Mouse (Mus musculus) embryonic facial prominence, embryonic 15.5 days (tissue): ENCODE measurements around the gene Cebpa. TPM values are rescaled to one million over a fixed set of nuclear protein-coding genes. Genes with fewer than 3 reads are reported as not detected.
A peak's percentile ranks its signal among the peaks of the same experiment; 100 is the strongest.

ENCODE experiments used
- ATAC-seq: fragments of 200-750 bp; cut with Nextera tagmentation; 2 replicates; pipeline ENCODE4 v1.8.0; 2017; ENCODE audit warnings: low read depth, moderate TSS enrichment; ENCODE audit not compliant: insufficient number of reproducible peaks, low FRiP score, low TSS enrichment
- H3K27ac ChIP-seq: fragments of 300-500 bp; sonication (generic); replicated peaks from 2 replicates; pipeline ENCODE4 v1.5.1; 2015; ENCODE audit warnings: mild to moderate bottlenecking, inconsistent platforms
- H3K27me3 ChIP-seq: fragments of 300-500 bp; sonication (generic); 2 replicates; pipeline ENCODE4 v1.6.1; 2015; ENCODE audit warnings: inconsistent platforms
- H3K36me3 ChIP-seq: fragments of 300-500 bp; sonication (generic); 2 replicates; pipeline ENCODE4 v1.6.1; 2015; ENCODE audit warnings: mild to moderate bottlenecking, inconsistent platforms
- H3K4me1 ChIP-seq: fragments of 300-500 bp; sonication (generic); 2 replicates; pipeline ENCODE4 v1.6.1; 2015; ENCODE audit warnings: inconsistent platforms
- H3K4me2 ChIP-seq: fragments of 300-500 bp; sonication (generic); replicated peaks from 2 replicates; pipeline ENCODE4 v1.6.1; 2015; ENCODE audit warnings: mild to moderate bottlenecking, inconsistent platforms
- H3K4me3 ChIP-seq: fragments of 300-500 bp; sonication (generic); replicated peaks from 2 replicates; pipeline ENCODE4 v1.5.1; 2015; ENCODE audit warnings: mild to moderate bottlenecking, inconsistent platforms
- H3K9ac ChIP-seq: fragments of 300-500 bp; sonication (generic); 2 replicates; pipeline ENCODE4 v1.6.1; 2015; ENCODE audit warnings: inconsistent platforms
- H3K9me3 ChIP-seq: fragments of 300-500 bp; sonication (generic); replicated peaks from 2 replicates; pipeline ENCODE4 v1.6.1; 2016; ENCODE audit warnings: inconsistent platforms
- WGBS: fragments of 180-500 bp; shearing (Covaris S2); methylation state at CpG from one replicate; pipeline ENCODE4 v1.1.7; 2015; 5-methylcytosine and 5-hydroxymethylcytosine counted together
- polyA plus RNA-seq: library from polyadenylated mRNA; unstranded; fragments of >200 nt; fragmentation: Nextera tagmentation; extraction: Ambion mirVana; gene quantifications from 2 replicates; pipeline ENCODE4 v1.2.1, GENCODE M21; 2015

The Cebpa gene
- polyA plus RNA-seq, 1 experiment from 2014 or later, result 16.6 TPM

DNA sequence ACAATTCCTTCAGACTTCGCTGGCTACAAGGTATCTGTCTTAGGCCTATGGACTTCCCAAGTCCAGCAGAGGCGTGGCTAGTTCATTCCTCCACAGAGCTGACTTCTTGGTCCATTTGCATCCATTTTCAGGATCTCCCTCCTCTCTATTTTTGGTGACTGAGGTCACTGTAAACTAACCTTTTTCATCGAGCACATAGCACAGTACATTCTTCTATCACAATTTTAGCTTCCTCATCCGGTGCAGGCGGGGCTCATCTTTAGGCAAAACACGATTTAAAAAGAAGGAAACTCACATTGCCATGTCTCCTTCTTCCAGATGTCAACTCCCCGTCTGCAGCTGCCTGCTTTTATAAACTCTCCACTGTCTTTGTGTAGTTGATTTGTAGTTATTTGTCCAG lies 12.5 kb upstream of the Cebpa start:
- ATAC-seq, result no peak
- Histone ChIP-seq H3K4me2 (no peak overlapping the region), H3K4me3 (no peak overlapping the region), H3K27ac (no peak overlapping the region), H3K27me3 (no peaks in the 10 kb centered on the region), H3K9me3 (no peaks in the 10 kb centered on the region), H3K4me1 (0 out of 2 replicates have a peak, but pooled peaks cover 4% of the 10 kb centered on the region), H3K9ac (no peak overlapping the region), H3K36me3 (no peaks in the 10 kb centered on the region)
- WGBS, result 58% methylated on average over 7 of the region's 7 CpGs

DNA sequence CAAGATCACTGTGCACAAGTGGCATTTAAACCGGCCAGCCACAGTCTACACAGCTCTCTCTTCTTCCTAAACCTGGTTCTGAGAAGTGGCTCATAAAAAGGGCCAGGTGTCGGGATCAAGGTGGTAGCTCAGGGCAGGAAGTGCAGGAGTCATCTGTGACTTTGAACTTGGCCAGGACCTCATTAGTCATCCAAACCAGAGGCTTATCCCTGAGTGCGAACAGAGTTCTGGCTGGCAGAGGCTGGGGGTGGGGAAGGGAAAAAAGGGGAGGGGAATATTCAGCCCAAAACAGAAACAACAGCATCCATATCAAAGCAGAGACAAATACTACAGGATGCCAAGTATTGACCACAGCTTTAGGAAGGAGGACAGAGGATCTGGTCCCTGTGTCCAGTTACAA lies 11.5 kb upstream of the Cebpa start:
- Histone ChIP-seq H3K36me3 (no peaks in the 10 kb centered on the region), H3K4me3 (no peak overlapping the region), H3K27me3 (no peaks in the 10 kb centered on the region), H3K27ac (no peak overlapping the region), H3K4me2 (no peak overlapping the region), H3K9me3 (no peaks in the 10 kb centered on the region), H3K4me1 (0 out of 2 replicates have a peak, but pooled peaks cover 7% of the 10 kb centered on the region), H3K9ac (no peak overlapping the region)
- 19% methylated on average over 3 of the region's 3 CpGs for WGBS
- ATAC-seq, result no peak

GRCm38 (mm10) chr7:35108046-35108445 lies 11.0 kb upstream of the Cebpa start:
- H3K4me3 ChIP-seq, result no peak overlapping the region
- no peaks in the 10 kb centered on the region for H3K27me3 ChIP-seq
- no peak overlapping the region for H3K4me2 ChIP-seq
- 0 out of 2 replicates have a peak, but pooled peaks cover 11% of the 10 kb centered on the region for H3K4me1 ChIP-seq
- ATAC-seq, result no peak
- no peak overlapping the region for H3K27ac ChIP-seq
- WGBS, result 19% methylated on average over 2 of the region's 2 CpGs
- H3K9me3 ChIP-seq, result no peaks in the 10 kb centered on the region
- H3K36me3 ChIP-seq, result no peaks in the 10 kb centered on the region
- H3K9ac ChIP-seq, result no peak overlapping the region

GRCm38 (mm10) chr7:35108663-35109062 lies 10.4 kb upstream of the Cebpa start:
- H3K36me3 ChIP-seq, result no peaks in the 10 kb centered on the region
- 68% methylated on average over 6 of the region's 6 CpGs for WGBS
- H3K4me3 ChIP-seq, result no peak overlapping the region
- H3K9ac ChIP-seq, result no peak overlapping the region
- H3K4me1 ChIP-seq, result 0 out of 2 replicates have a peak, but pooled peaks cover 13% of the 10 kb centered on the region
- no peaks in the 10 kb centered on the region for H3K9me3 ChIP-seq
- H3K4me2 ChIP-seq, result no peak overlapping the region
- H3K27ac ChIP-seq, result no peak overlapping the region
- no peaks in the 10 kb centered on the region for H3K27me3 ChIP-seq
- ATAC-seq, result no peak

DNA sequence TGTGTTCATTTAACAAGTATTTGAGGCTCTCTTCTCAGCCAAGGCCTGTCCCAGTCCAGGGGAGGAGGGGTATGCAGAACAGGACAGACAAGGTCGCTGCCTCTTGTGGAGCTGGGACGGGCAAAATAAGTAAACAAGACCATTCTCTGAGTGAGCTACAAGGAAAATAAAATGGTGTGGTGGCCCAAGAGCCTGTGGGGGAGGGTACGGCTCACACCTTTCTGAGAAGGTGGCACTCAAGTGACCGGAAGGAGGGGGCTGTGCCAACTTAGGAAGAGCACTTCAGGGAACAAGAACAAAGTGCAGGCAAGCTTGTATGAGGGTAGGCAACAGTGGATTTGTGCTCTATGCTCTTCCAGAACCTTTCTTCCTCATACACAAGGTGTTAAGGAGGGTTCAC lies 6.0 kb upstream of the Cebpa start:
- H3K4me1 ChIP-seq, result peaks cover 16% of the 10 kb centered on the region

GRCm38 (mm10) chr7:35113721-35114120 lies 5.4 kb upstream of the Cebpa start:
- peaks cover 13% of the 10 kb centered on the region for H3K27me3 ChIP-seq
- no peak overlapping the region for H3K4me3 ChIP-seq
- 71% methylated on average over 5 of the region's 5 CpGs for WGBS
- ATAC-seq, result no peak
- peaks cover 22% of the 10 kb centered on the region for H3K4me1 ChIP-seq
- H3K36me3 ChIP-seq, result no peaks in the 10 kb centered on the region
- H3K4me2 ChIP-seq, result no peak overlapping the region
- no peak overlapping the region for H3K9ac ChIP-seq
- H3K9me3 ChIP-seq, result no peaks in the 10 kb centered on the region
- no peak overlapping the region for H3K27ac ChIP-seq

More for the DNA sequence above, 6.0 kb upstream of the Cebpa start:
- no peak overlapping the region for H3K9ac ChIP-seq
- no peaks in the 10 kb centered on the region for H3K9me3 ChIP-seq
- H3K27ac ChIP-seq, result no peak overlapping the region
- no peak overlapping the region for H3K4me3 ChIP-seq
- no peak overlapping the region for H3K4me2 ChIP-seq
- WGBS, result 51% methylated on average over 4 of the region's 4 CpGs
- H3K36me3 ChIP-seq, result no peaks in the 10 kb centered on the region
- peaks cover 13% of the 10 kb centered on the region for H3K27me3 ChIP-seq
- ATAC-seq, result no peak

GRCm38 (mm10) chr7:35116524-35116923 lies 2.6 kb upstream of the Cebpa start:
- Histone ChIP-seq H3K4me1 (peaks cover 40% of the 10 kb centered on the region), H3K4me3 (no peak overlapping the region), H3K9ac (no peak overlapping the region), H3K36me3 (no peaks in the 10 kb centered on the region), H3K27me3 (peaks cover 27% of the 10 kb centered on the region), H3K27ac (no peak overlapping the region), H3K9me3 (no peaks in the 10 kb centered on the region), H3K4me2 (no peak overlapping the region)
- no peak for ATAC-seq
- 52% methylated on average over 3 of the region's 3 CpGs for WGBS

DNA sequence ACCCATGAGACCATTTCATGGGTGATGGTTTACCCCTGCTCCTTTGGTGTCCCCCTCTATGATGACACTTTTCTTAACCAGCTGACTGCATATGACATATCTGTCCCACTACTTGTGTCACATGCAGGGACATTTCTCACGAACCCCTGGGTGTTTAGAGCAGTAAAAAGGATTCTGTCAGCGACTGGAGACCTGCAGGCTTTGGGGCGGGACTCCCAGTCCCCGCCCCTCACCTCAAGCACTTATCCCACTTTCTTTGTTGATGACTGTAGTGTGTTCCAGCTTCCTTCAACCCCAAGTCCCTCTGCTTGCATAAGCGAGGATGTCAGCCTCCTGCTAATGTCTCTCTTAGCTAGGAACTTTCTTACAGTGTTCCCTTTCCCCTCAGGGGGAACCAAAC lies 2.0 kb upstream of the Cebpa start:
- WGBS, result 52% methylated on average over 5 of the region's 5 CpGs
- Histone ChIP-seq H3K4me2 (peak overlapping the region; percentile 96; the same call in 1 of the 2 replicates), H3K4me3 (no peak overlapping the region), H3K27me3 (peaks cover 30% of the 10 kb centered on the region), H3K9me3 (no peaks in the 10 kb centered on the region), H3K4me1 (peaks cover 40% of the 10 kb centered on the region), H3K9ac (no peak overlapping the region), H3K27ac (no peak overlapping the region), H3K36me3 (no peaks in the 10 kb centered on the region)
- ATAC-seq, result no peak

- Histone ChIP-seq H3K36me3 (no peaks in the 10 kb centered on the region), H3K4me2 (peak overlapping the region; percentile 96), H3K27me3 (peaks cover 37% of the 10 kb centered on the region), H3K4me1 (peaks cover 43% of the 10 kb centered on the region), H3K9me3 (no peaks in the 10 kb centered on the region), H3K4me3 (peak overlapping the region; percentile 58), H3K9ac (peak overlapping the region; percentile 54), H3K27ac (peak overlapping the region; percentile 90)
- WGBS, result 1% methylated on average over 25 of the region's 25 CpGs
- ATAC-seq, result no peak
Observed at GRCm38 (mm10) chr7:35117761-35118098, 1.4 kb upstream of the Cebpa start.

DNA sequence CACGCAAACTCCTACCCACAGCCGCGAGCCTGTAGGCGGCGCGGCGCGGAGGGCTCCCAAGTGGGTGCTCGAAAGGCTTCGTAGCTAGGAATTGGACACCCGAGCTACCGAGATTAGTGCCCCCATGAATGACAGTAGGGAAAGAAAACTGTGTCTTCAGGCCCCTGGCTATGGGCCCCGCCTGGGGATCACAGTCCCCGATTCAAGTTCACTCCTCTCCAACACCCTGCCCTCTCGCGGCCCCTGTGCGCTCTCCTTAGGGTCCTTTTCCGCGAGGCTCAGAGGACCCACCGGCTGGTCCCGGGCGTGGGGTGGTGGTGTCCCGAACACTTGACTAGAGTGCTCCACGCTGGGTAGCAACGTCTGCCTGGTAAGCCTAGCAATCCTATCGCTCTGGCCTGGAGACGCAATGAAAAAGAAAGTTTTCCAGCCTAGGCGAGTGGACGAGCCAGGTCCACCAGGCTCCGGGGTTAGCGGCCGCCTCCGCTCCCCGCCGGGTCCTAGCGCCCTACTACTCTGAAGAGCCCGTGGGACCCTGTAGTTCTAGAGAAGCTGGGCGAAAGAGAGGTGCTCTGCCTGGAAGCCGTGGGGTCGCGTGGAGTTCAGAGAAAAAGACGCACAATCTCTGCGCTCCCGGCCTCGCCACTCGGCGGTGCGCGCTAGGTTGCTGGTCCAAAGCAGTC lies 853 bp upstream of the Cebpa start:
- Histone ChIP-seq H3K27me3 (peaks cover 38% of the 10 kb centered on the region), H3K4me1 (peaks cover 43% of the 10 kb centered on the region), H3K4me3 (peak overlapping the region; percentile 58), H3K9ac (peak overlapping the region; percentile 54), H3K9me3 (no peaks in the 10 kb centered on the region), H3K27ac (peak overlapping the region; percentile 90), H3K4me2 (peak overlapping the region; percentile 96), H3K36me3 (no peaks in the 10 kb centered on the region)
- ATAC-seq, result peak; percentile 76
- under 1% methylated on average over 49 of the region's 49 CpGs for WGBS

GRCm38 (mm10) chr7:35119506-35120145 lies 533 bp downstream of the Cebpa start:
- peaks cover 43% of the 10 kb centered on the region for H3K27me3 ChIP-seq
- ATAC-seq, result peak; percentile 19; the same call in 1 of the 2 replicates
- H3K9ac ChIP-seq, result peak overlapping the region; percentile 64
- H3K36me3 ChIP-seq, result no peaks in the 10 kb centered on the region
- no peaks in the 10 kb centered on the region for H3K9me3 ChIP-seq
- WGBS, result under 1% methylated on average over 69 of the region's 83 CpGs
- H3K27ac ChIP-seq, result peak overlapping the region; percentile 67
- peaks cover 54% of the 10 kb centered on the region for H3K4me1 ChIP-seq
- peak overlapping the region; percentile 96 for H3K4me2 ChIP-seq
- H3K4me3 ChIP-seq, result peak overlapping the region; percentile 58
